Mouse (Mus musculus) stomach, embryonic 15.5 days (tissue): Measurements from ENCODE around the gene Bad. TPM values are rescaled to one million over a fixed set of nuclear protein-coding genes. Genes with fewer than 3 reads are reported as not detected.
"Not testable (repeated sequence)": the region's sequence is repeated elsewhere in the genome, so short reads cannot be mapped to it uniquely, and the experiment has no call there.

ENCODE experiments used
- ATAC-seq: fragments of 200-750 bp; cut with Nextera tagmentation; 2 replicates; pipeline ENCODE4 v1.8.0; 2017; ENCODE audit warnings: low read depth, moderate number of reproducible peaks, moderate TSS enrichment; ENCODE audit not compliant: insufficient read depth, low FRiP score
- H3K27ac ChIP-seq: fragments of 300-500 bp; sonication (generic); 2 replicates; pipeline ENCODE4 v1.5.1; 2015; ENCODE audit warnings: mild to moderate bottlenecking, inconsistent platforms
- H3K27me3 ChIP-seq: fragments of 300-500 bp; sonication (generic); replicated peaks from 2 replicates; pipeline ENCODE4 v1.6.1; 2015; ENCODE audit warnings: inconsistent platforms
- H3K36me3 ChIP-seq: fragments of 300-500 bp; sonication (generic); 2 replicates; pipeline ENCODE4 v1.6.1; 2015; ENCODE audit warnings: inconsistent platforms
- H3K4me1 ChIP-seq: fragments of 300-500 bp; sonication (generic); 2 replicates; pipeline ENCODE4 v1.6.1; 2015; ENCODE audit warnings: inconsistent platforms
- H3K4me2 ChIP-seq: fragments of 300-500 bp; sonication (generic); 2 replicates; pipeline ENCODE4 v1.6.1; 2015; ENCODE audit warnings: mild to moderate bottlenecking, inconsistent platforms
- H3K4me3 ChIP-seq: fragments of 300-500 bp; sonication (generic); replicated peaks from 2 replicates; pipeline ENCODE4 v1.5.1; 2015; ENCODE audit warnings: inconsistent platforms
- H3K9ac ChIP-seq: fragments of 300-500 bp; sonication (generic); 2 replicates; pipeline ENCODE4 v1.6.1; 2015; ENCODE audit warnings: inconsistent platforms
- H3K9me3 ChIP-seq: fragments of 300-500 bp; sonication (generic); 2 replicates; pipeline ENCODE4 v1.6.1; 2016; ENCODE audit warnings: inconsistent platforms
- WGBS: fragments of 180-500 bp; shearing (Covaris S2); methylation state at CpG from one replicate; pipeline ENCODE4 v1.1.7; 2015; 5-methylcytosine and 5-hydroxymethylcytosine counted together
- polyA plus RNA-seq: library from polyadenylated mRNA; unstranded; fragments of >200 nt; fragmentation: Nextera tagmentation; extraction: Ambion mirVana; gene quantifications from 2 replicates; pipeline ENCODE4 v1.2.1, GENCODE M21; 2015

Gene Bad
- polyA plus RNA-seq, 1 experiment from 2014 or later, result 75.8 TPM

DNA sequence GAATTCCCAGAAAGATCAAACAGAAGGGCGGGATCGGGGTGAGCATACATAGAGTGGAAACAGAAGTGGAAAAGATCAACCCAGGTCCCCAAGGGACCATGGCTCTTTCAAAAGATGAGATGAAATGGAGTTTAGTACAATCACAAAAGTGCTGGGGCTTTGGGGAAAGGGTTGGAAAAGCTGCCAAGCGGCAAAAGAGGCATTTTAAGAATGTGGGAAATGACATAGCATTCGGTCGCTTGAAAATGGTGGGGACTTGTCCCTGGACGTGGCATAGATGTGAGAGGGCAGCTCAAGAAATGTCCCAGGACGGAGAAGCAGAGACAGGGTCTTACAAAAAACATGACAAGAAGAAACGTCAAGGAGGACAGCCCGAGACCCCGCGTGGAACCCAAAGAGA, 32.6 kb upstream of the Bad start:
- H3K4me2 ChIP-seq, result peak overlapping the region; percentile 71
- no peaks in the 10 kb centered on the region for H3K9me3 ChIP-seq
- H3K27me3 ChIP-seq, result no peaks in the 10 kb centered on the region
- peak overlapping the region; percentile 59 for H3K4me3 ChIP-seq
- H3K36me3 ChIP-seq, result peaks cover 42% of the 10 kb centered on the region
- no peak for ATAC-seq
- peak overlapping the region; percentile 99 for H3K27ac ChIP-seq
- H3K9ac ChIP-seq, result peak overlapping the region; percentile 42; the same call in 1 of the 2 replicates
- WGBS, result 5% methylated on average over 11 of the region's 11 CpGs
- peaks cover 23% of the 10 kb centered on the region for H3K4me1 ChIP-seq

- Histone ChIP-seq H3K9me3 (no peaks in the 10 kb centered on the region), H3K36me3 (peaks cover 39% of the 10 kb centered on the region), H3K4me3 (peak within 1 kb of the TSS; percentile 59), H3K9ac (peak within 1 kb of the TSS; percentile 42), H3K4me1 (peaks cover 23% of the 10 kb centered on the region), H3K4me2 (peak within 1 kb of the TSS; percentile 71), H3K27me3 (no peaks in the 10 kb centered on the region), H3K27ac (peak within 1 kb of the TSS; percentile 99)
- ATAC-seq, result peak; percentile 93
- WGBS, result under 1% methylated on average over 65 of the region's 65 CpGs
Observed at GRCm38 (mm10) chr19:6909507-6910289, 32.0 kb upstream of the Bad start, which contains the start of the genes Trmt112 and Prdx5. TSS of gene Trmt112 (plus strand) at chr19:6909698. TSS of gene Prdx5 (minus strand) at chr19:6910106.

- peak overlapping the region; percentile 71 for H3K4me2 ChIP-seq
- H3K9me3 ChIP-seq, H3K27me3 ChIP-seq: not testable (repeated sequence)
- ATAC-seq, result peak; percentile 19
- H3K9ac ChIP-seq, result peak overlapping the region; percentile 12
- peaks cover 23% of the 10 kb centered on the region for H3K4me1 ChIP-seq
- H3K4me3 ChIP-seq, result peak overlapping the region; percentile 59
- H3K36me3 ChIP-seq, result peaks cover 35% of the 10 kb centered on the region
- H3K27ac ChIP-seq, result peak overlapping the region; percentile 99
- WGBS, result under 1% methylated on average over 25 of the region's 30 CpGs
Observed at GRCm38 (mm10) chr19:6910306-6910705, 31.4 kb upstream of the Bad start.

- H3K9me3 ChIP-seq, result no peaks in the 10 kb centered on the region
- H3K4me1 ChIP-seq, result peaks cover 23% of the 10 kb centered on the region
- no peak for ATAC-seq
- 0 out of 2 replicates have a peak overlapping the region, but pooled peaks have one; percentile 6 for H3K27ac ChIP-seq
- peak overlapping the region; percentile 71 for H3K4me2 ChIP-seq
- H3K27me3 ChIP-seq, result no peaks in the 10 kb centered on the region
- peaks cover 33% of the 10 kb centered on the region for H3K36me3 ChIP-seq
- peak overlapping the region; percentile 59 for H3K4me3 ChIP-seq
- no peak overlapping the region for H3K9ac ChIP-seq
- WGBS, result 88% methylated on average over 19 of the region's 19 CpGs
Observed at GRCm38 (mm10) chr19:6911101-6912074, 30.3 kb upstream of the Bad start.

- 93% methylated on average over 15 of the region's 15 CpGs for WGBS
- no peak overlapping the region for H3K4me2 ChIP-seq
Observed at GRCm38 (mm10) chr19:6912205-6912970, 29.3 kb upstream of the Bad start.

GRCm38 (mm10) chr19:6913036-6913435, 28.6 kb upstream of the Bad start:
- Histone ChIP-seq H3K27me3 (no peaks in the 10 kb centered on the region), H3K9ac (no peak overlapping the region), H3K4me1 (peaks cover 15% of the 10 kb centered on the region), H3K4me3 (no peak overlapping the region), H3K27ac (no peak overlapping the region), H3K4me2 (no peak overlapping the region), H3K9me3 (no peaks in the 10 kb centered on the region), H3K36me3 (peaks cover 25% of the 10 kb centered on the region)
- ATAC-seq, result no peak
- 80% methylated on average over 6 of the region's 6 CpGs for WGBS

More at GRCm38 (mm10) chr19:6912205-6912970, 29.3 kb upstream of the Bad start:
- Histone ChIP-seq H3K27me3 (no peaks in the 10 kb centered on the region), H3K4me3 (no peak overlapping the region), H3K9ac (no peak overlapping the region), H3K4me1 (peaks cover 21% of the 10 kb centered on the region), H3K27ac (no peak overlapping the region), H3K9me3 (no peaks in the 10 kb centered on the region), H3K36me3 (peaks cover 25% of the 10 kb centered on the region)
- no peak for ATAC-seq

DNA sequence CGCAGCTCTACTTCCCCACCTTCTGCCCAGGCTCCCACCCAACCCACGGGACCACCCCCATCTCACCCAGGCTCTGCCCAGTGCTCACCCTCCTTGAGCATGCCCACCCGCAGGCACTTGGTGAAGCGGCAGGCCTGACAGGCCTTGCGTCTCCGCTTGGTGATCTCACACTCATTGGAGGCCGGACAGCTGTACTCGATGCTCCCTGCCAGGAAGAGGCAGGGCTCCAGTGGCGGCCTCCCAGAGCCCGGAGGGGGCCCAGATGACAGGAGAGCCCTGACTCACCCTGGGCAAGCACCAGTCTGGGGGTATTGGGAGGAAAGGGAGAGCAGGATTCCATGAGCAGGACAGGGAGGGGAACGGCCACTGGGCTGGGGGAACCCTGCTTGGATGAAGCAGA, 27.7 kb upstream of the Bad start:
- Histone ChIP-seq H3K4me3 (no peak overlapping the region), H3K36me3 (peaks cover 25% of the 10 kb centered on the region), H3K9me3 (no peaks in the 10 kb centered on the region), H3K9ac (no peak overlapping the region), H3K27me3 (no peaks in the 10 kb centered on the region), H3K4me2 (no peak overlapping the region), H3K27ac (no peak overlapping the region), H3K4me1 (peaks cover 11% of the 10 kb centered on the region)
- no peak for ATAC-seq
- 77% methylated on average over 11 of the region's 11 CpGs for WGBS

DNA sequence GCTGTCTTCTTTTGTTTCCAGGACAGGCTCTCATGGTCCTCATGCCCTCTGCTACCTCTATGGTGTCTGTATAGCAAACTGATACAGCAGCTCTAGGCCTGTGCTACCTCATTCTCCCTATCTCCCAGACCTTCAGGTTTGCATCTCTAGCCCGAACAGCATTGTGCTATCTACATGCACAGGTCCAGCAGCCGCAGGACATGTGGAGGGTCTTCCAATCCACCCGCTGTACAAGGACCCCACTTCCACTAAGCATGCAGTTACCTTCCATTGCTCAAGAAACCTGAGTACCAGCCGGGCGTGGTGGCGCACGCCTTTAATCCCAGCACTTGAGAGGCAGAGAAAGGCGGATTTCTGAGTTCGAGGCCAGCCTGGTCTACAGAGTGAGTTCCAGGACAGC, 27.1 kb upstream of the Bad start:
- 91% methylated on average over 9 of the region's 9 CpGs for WGBS
- Histone ChIP-seq H3K36me3 (peaks cover 25% of the 10 kb centered on the region), H3K4me2 (no peak overlapping the region), H3K27me3 (no peaks in the 10 kb centered on the region), H3K9ac (no peak overlapping the region), H3K4me3 (no peak overlapping the region), H3K27ac (no peak overlapping the region), H3K9me3 (no peaks in the 10 kb centered on the region), H3K4me1 (peaks cover 11% of the 10 kb centered on the region)
- ATAC-seq, result no peak

GRCm38 (mm10) chr19:6915276-6915675, 26.4 kb upstream of the Bad start:
- peaks cover 19% of the 10 kb centered on the region for H3K4me1 ChIP-seq
- H3K4me3 ChIP-seq, result no peak overlapping the region
- ATAC-seq, result no peak
- H3K9me3 ChIP-seq, result no peaks in the 10 kb centered on the region
- H3K27me3 ChIP-seq, result no peaks in the 10 kb centered on the region
- WGBS, result 85% methylated on average over 4 of the region's 4 CpGs
- H3K9ac ChIP-seq, result no peak overlapping the region
- H3K36me3 ChIP-seq, result peaks cover 25% of the 10 kb centered on the region
- no peak overlapping the region for H3K4me2 ChIP-seq
- no peak overlapping the region for H3K27ac ChIP-seq

DNA sequence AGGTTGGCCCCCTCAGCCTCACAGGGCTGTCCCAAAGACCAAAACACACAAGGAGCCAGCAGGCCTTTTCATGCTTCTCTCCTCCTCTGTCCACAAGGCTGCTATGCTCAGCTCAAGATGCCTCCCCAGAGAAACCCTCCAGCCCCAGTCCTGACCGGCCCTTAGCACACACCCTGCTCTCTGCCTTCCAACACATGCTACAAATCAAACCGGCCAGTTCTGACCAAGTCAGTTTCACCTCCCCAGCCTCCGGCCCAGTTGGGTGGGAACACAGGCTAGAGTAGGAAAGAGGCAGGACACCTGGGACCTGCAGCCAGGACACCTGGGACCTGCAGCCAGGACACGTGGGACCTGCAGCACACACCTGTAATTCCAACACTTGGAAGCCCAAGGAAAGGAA, 25.2 kb upstream of the Bad start:
- Histone ChIP-seq H3K27me3 (no peaks in the 10 kb centered on the region), H3K4me2 (no peak overlapping the region), H3K9me3 (no peaks in the 10 kb centered on the region), H3K4me1 (peaks cover 19% of the 10 kb centered on the region), H3K36me3 (peaks cover 19% of the 10 kb centered on the region), H3K9ac (no peak overlapping the region), H3K27ac (no peak overlapping the region), H3K4me3 (no peak overlapping the region)
- ATAC-seq, result no peak
- WGBS, result 70% methylated on average over 4 of the region's 4 CpGs

GRCm38 (mm10) chr19:6918321-6918720, 23.3 kb upstream of the Bad start:
- Histone ChIP-seq H3K4me1 (peaks cover 26% of the 10 kb centered on the region), H3K4me2 (no peak overlapping the region), H3K9ac (no peak overlapping the region), H3K27me3 (peaks cover 6% of the 10 kb centered on the region), H3K36me3 (peaks cover 2% of the 10 kb centered on the region; the same call in 1 of the 2 replicates), H3K9me3 (no peaks in the 10 kb centered on the region), H3K27ac (0 out of 2 replicates have a peak overlapping the region, but pooled peaks have one; percentile 1), H3K4me3 (no peak overlapping the region)
- no peak for ATAC-seq
- 85% methylated on average over 4 of the region's 4 CpGs for WGBS
